Mouse (Mus musculus) megakaryocyte, embryonic 14.5 days (primary cell): ENCODE measurements around the gene Washc3.

Experiments
- FLI1 ChIP-seq: IDR thresholded peaks from 2 replicates; pipeline ENCODE4 v1.6.1; 2012; ENCODE audit warnings: low read length, inconsistent platforms, mixed read lengths
- GATA1 ChIP-seq: IDR thresholded peaks from 3 replicates; pipeline ENCODE4 v1.6.1; 2012; ENCODE audit warnings: mixed read lengths, low read length, inconsistent platforms, borderline replicate concordance

GRCm38 (mm10) chr10:88200951-88201638 is at the start of gene Washc3:
- TF ChIP-seq GATA1 (no peak), FLI1 (no peak)
